Mouse (Mus musculus) forebrain, embryonic 10.5 days (tissue): ENCODE results near the gene Asic3. TPM values are rescaled to one million over a fixed set of nuclear protein-coding genes. Genes with fewer than 3 reads are reported as not detected.

ENCODE experiments used
- DNase-seq: peaks from one replicate; pipeline ENCODE4 v3.0.0-alpha.2; 2017; ENCODE audit warnings: low spot score; ENCODE audit errors: extremely low spot score
- H3K27ac ChIP-seq: fragments of 300-500 bp; sonication (generic); 2 replicates; pipeline ENCODE4 v1.5.1; 2016; ENCODE audit warnings: mild to moderate bottlenecking
- H3K27me3 ChIP-seq: fragments of 300-500 bp; sonication (generic); 2 replicates; pipeline ENCODE4 v1.6.1; 2016; ENCODE audit warnings: mild to moderate bottlenecking; ENCODE audit not compliant: poor library complexity, severe bottlenecking
- H3K36me3 ChIP-seq: fragments of 300-500 bp; sonication (generic); replicated peaks from 2 replicates; pipeline ENCODE4 v1.6.1; 2016; ENCODE audit warnings: mild to moderate bottlenecking, moderate library complexity
- H3K4me1 ChIP-seq: fragments of 300-500 bp; sonication (generic); 2 replicates; pipeline ENCODE4 v1.6.1; 2016
- H3K4me3 ChIP-seq: fragments of 300-500 bp; sonication (generic); 2 replicates; pipeline ENCODE4 v1.5.1; 2016; ENCODE audit warnings: mild to moderate bottlenecking, moderate library complexity
- H3K9me3 ChIP-seq: fragments of 300-500 bp; sonication (generic); 2 replicates; pipeline ENCODE4 v1.6.1; 2016; ENCODE audit warnings: mild to moderate bottlenecking, moderate library complexity
- WGBS: fragments of 180-500 bp; shearing (Covaris S2); methylation state at CpG from one replicate; pipeline ENCODE4 v1.1.7; 2016; 5-methylcytosine and 5-hydroxymethylcytosine counted together
- polyA plus RNA-seq: library from polyadenylated mRNA; unstranded; fragments of >200 nt; fragmentation: Nextera tagmentation; extraction: Ambion mirVana; gene quantifications from 2 replicates; pipeline ENCODE4 v1.2.1, GENCODE M21; 2016

Gene Asic3
- polyA plus RNA-seq, 1 experiment from 2014 or later: not detected

GRCm38 (mm10) chr5:24426556-24427284 lies 13.5 kb downstream of the Asic3 start:
- peak overlapping the region; percentile 75 for H3K4me3 ChIP-seq
- peaks cover 69% of the 10 kb centered on the region for H3K4me1 ChIP-seq
- peaks cover 19% of the 10 kb centered on the region for H3K27me3 ChIP-seq
- peak overlapping the region; percentile 85; the same call in 1 of the 2 replicates for H3K27ac ChIP-seq
- DNase-seq: no peak
- H3K36me3 ChIP-seq: peaks cover 32% of the 10 kb centered on the region
- no peaks in the 10 kb centered on the region for H3K9me3 ChIP-seq
- 10% methylated on average over 9 of the region's 9 CpGs for WGBS

- 7% methylated on average over 12 of the region's 12 CpGs for WGBS
- H3K27ac ChIP-seq: peak overlapping the region; percentile 30
- peak overlapping the region; percentile 75 for H3K4me3 ChIP-seq
- peaks cover 19% of the 10 kb centered on the region for H3K27me3 ChIP-seq
- DNase-seq: no peak
- H3K36me3 ChIP-seq: peaks cover 34% of the 10 kb centered on the region
- H3K4me1 ChIP-seq: peaks cover 66% of the 10 kb centered on the region
- H3K9me3 ChIP-seq: no peaks in the 10 kb centered on the region
Measured at GRCm38 (mm10) chr5:24427285-24427633, 14.1 kb downstream of the Asic3 start.

- WGBS: 3% methylated on average over 15 of the region's 15 CpGs
- H3K36me3 ChIP-seq: peaks cover 42% of the 10 kb centered on the region
- no peaks in the 10 kb centered on the region for H3K9me3 ChIP-seq
- peak overlapping the region; percentile 54 for H3K27ac ChIP-seq
- peak overlapping the region; percentile 75 for H3K4me3 ChIP-seq
- peaks cover 19% of the 10 kb centered on the region for H3K27me3 ChIP-seq
- DNase-seq: peak; percentile 45
- H3K4me1 ChIP-seq: peaks cover 59% of the 10 kb centered on the region
Measured at GRCm38 (mm10) chr5:24427981-24428402, 14.8 kb downstream of the Asic3 start.

GRCm38 (mm10) chr5:24428596-24428995 lies 15.4 kb downstream of the Asic3 start:
- Histone ChIP-seq H3K9me3 (no peaks in the 10 kb centered on the region), H3K4me1 (peaks cover 54% of the 10 kb centered on the region), H3K27me3 (peaks cover 19% of the 10 kb centered on the region), H3K4me3 (peak overlapping the region; percentile 75; the same call in 1 of the 2 replicates), H3K27ac (peak overlapping the region; percentile 54; the same call in 1 of the 2 replicates), H3K36me3 (peaks cover 48% of the 10 kb centered on the region)
- 11% methylated on average over 9 of the region's 9 CpGs for WGBS
- DNase-seq: no peak

- DNase-seq: no peak
- Histone ChIP-seq H3K4me3 (no peak overlapping the region), H3K36me3 (peaks cover 98% of the 10 kb centered on the region), H3K27ac (no peak overlapping the region), H3K27me3 (no peaks in the 10 kb centered on the region), H3K4me1 (peaks cover 3% of the 10 kb centered on the region), H3K9me3 (no peaks in the 10 kb centered on the region)
- 87% methylated on average over 8 of the region's 8 CpGs for WGBS
Measured at GRCm38 (mm10) chr5:24433993-24434392, 20.8 kb downstream of the Asic3 start.

GRCm38 (mm10) chr5:24441187-24441586 lies 28.0 kb downstream of the Asic3 start:
- Histone ChIP-seq H3K27me3 (no peaks in the 10 kb centered on the region), H3K36me3 (peaks cover 76% of the 10 kb centered on the region), H3K27ac (no peak overlapping the region), H3K4me1 (peaks cover 26% of the 10 kb centered on the region), H3K4me3 (no peak overlapping the region), H3K9me3 (no peaks in the 10 kb centered on the region; the same call in 1 of the 2 replicates)
- no peak for DNase-seq
- 93% methylated on average over 8 of the region's 8 CpGs for WGBS

GRCm38 (mm10) chr5:24442029-24442428 lies 28.8 kb downstream of the Asic3 start:
- no peak overlapping the region for H3K4me3 ChIP-seq
- no peaks in the 10 kb centered on the region; the same call in 1 of the 2 replicates for H3K9me3 ChIP-seq
- WGBS: 91% methylated on average over 9 of the region's 9 CpGs
- no peak for DNase-seq
- H3K36me3 ChIP-seq: peaks cover 67% of the 10 kb centered on the region
- no peak overlapping the region for H3K27ac ChIP-seq
- H3K4me1 ChIP-seq: peaks cover 35% of the 10 kb centered on the region
- no peaks in the 10 kb centered on the region for H3K27me3 ChIP-seq

- Histone ChIP-seq H3K4me1 (peaks cover 46% of the 10 kb centered on the region), H3K36me3 (peaks cover 57% of the 10 kb centered on the region), H3K4me3 (peak overlapping the region; percentile 75), H3K9me3 (no peaks in the 10 kb centered on the region; the same call in 1 of the 2 replicates), H3K27me3 (0 out of 2 replicates have a peak, but pooled peaks cover 3% of the 10 kb centered on the region), H3K27ac (no peak overlapping the region)
- 94% methylated on average over 7 of the region's 7 CpGs for WGBS
- DNase-seq: no peak
Measured at GRCm38 (mm10) chr5:24443204-24443603, 30.0 kb downstream of the Asic3 start.

- peaks cover 51% of the 10 kb centered on the region for H3K36me3 ChIP-seq
- H3K27ac ChIP-seq: peak overlapping the region; percentile 98
Measured at GRCm38 (mm10) chr5:24443927-24444326, 30.7 kb downstream of the Asic3 start.

GRCm38 (mm10) chr5:24444746-24445427 lies 31.7 kb downstream of the Asic3 start, which contains the start of gene Fastk:
TSS of gene Fastk (minus strand) at chr5:24445287.
- peaks cover 48% of the 10 kb centered on the region for H3K4me1 ChIP-seq
- WGBS: under 1% methylated on average over 60 of the region's 60 CpGs

More at GRCm38 (mm10) chr5:24443927-24444326, 30.7 kb downstream of the Asic3 start:
- Histone ChIP-seq H3K4me1 (peaks cover 48% of the 10 kb centered on the region), H3K27me3 (peaks cover 11% of the 10 kb centered on the region), H3K9me3 (no peaks in the 10 kb centered on the region; the same call in 1 of the 2 replicates), H3K4me3 (peak overlapping the region; percentile 75)
- DNase-seq: no peak
- 90% methylated on average over 12 of the region's 12 CpGs for WGBS

GRCm38 (mm10) chr5:24445428-24446080 lies 32.4 kb downstream of the Asic3 start:
- no peaks in the 10 kb centered on the region; the same call in 1 of the 2 replicates for H3K9me3 ChIP-seq
- H3K36me3 ChIP-seq: peaks cover 34% of the 10 kb centered on the region
- 61% methylated on average over 20 of the region's 20 CpGs for WGBS
- peaks cover 26% of the 10 kb centered on the region for H3K27me3 ChIP-seq
- no peak for DNase-seq
- H3K4me1 ChIP-seq: peaks cover 48% of the 10 kb centered on the region
- peak overlapping the region; percentile 98 for H3K27ac ChIP-seq
- H3K4me3 ChIP-seq: peak overlapping the region; percentile 75

More at GRCm38 (mm10) chr5:24444746-24445427, 31.7 kb downstream of the Asic3 start, which contains the start of gene Fastk:
- Histone ChIP-seq H3K36me3 (peaks cover 41% of the 10 kb centered on the region), H3K9me3 (no peaks in the 10 kb centered on the region; the same call in 1 of the 2 replicates), H3K27me3 (peaks cover 20% of the 10 kb centered on the region), H3K4me3 (peak within 1 kb of the TSS; percentile 75), H3K27ac (peak within 1 kb of the TSS; percentile 98)
- peak; percentile 88 for DNase-seq

GRCm38 (mm10) chr5:24446630-24447029 lies 33.4 kb downstream of the Asic3 start:
- H3K9me3 ChIP-seq: no peaks in the 10 kb centered on the region; the same call in 1 of the 2 replicates
- H3K27me3 ChIP-seq: peaks cover 33% of the 10 kb centered on the region
- 0 out of 2 replicates have a peak overlapping the region, but pooled peaks have one; percentile 25 for H3K27ac ChIP-seq
- no peak for DNase-seq
- H3K36me3 ChIP-seq: peaks cover 24% of the 10 kb centered on the region
- H3K4me1 ChIP-seq: peaks cover 57% of the 10 kb centered on the region
- H3K4me3 ChIP-seq: peak overlapping the region; percentile 76
- 90% methylated on average over 7 of the region's 7 CpGs for WGBS
